In the genomic region with DNA sequence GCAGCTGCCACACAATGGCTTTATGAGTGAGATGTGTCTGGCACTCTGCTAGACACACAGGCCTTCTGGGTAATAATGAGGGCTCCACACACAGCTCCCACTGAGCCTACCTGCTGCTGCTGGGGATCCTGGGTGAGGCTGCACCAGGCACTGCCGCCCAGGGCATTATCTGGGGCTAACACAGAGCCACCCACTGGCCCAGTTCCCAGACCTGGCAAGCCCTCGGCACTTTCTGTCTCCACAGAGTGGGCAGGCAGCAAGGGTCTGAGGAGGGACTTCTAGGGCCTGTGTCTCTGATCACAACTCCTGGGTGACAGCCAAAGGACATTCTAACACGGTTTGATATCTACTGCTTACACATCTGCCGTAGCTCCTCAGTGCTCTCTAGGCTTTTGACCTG, we compare ENCODE assay signal across 1 mouse cellular context.
TF ChIP-seq lines count a peak whose summit lies in the region.

No protein-coding gene starts in this region.

TF ChIP-seq in MEL, 35 proteins besides CTCF, POLR2A, EP300 and RAD21:
- peak; percentile 70 for TF ChIP-seq TCF12 (IDR thresholded peaks at IDR 0.05; ENCODE audit: low read depth, low read length)
- TF ChIP-seq NELFE (IDR thresholded peaks at IDR 0.05; ENCODE audit: low read depth, low read length): 0 out of 2 replicates have a peak, but pooled peaks have one; percentile 21
- TF ChIP-seq POLR2AphosphoS2 (IDR thresholded peaks at IDR 0.05; ENCODE audit: low read length): no peak
- peak; percentile 36; the same call in 1 of the 2 replicates for TF ChIP-seq ETS1 (IDR thresholded peaks at IDR 0.05; ENCODE audit: low read depth, low read length)
- TF ChIP-seq JUND (IDR thresholded peaks at IDR 0.05; ENCODE audit: low read depth, low read length): no peak
- TF ChIP-seq TAL1 (IDR thresholded peaks at IDR 0.05; ENCODE audit: low read length): peak; percentile 53
- TF ChIP-seq MXI1 (IDR thresholded peaks at IDR 0.05; ENCODE audit: low read depth, low read length): peak; percentile 33; the same call in 1 of the 2 replicates
- TF ChIP-seq TBP (IDR thresholded peaks at IDR 0.05; ENCODE audit: low read depth, low read length): 0 out of 2 replicates have a peak, but pooled peaks have one; percentile 9
TF ChIP-seq in MEL: peak in this region for 6.
